Mouse (Mus musculus) liver, embryonic 18 days (tissue): Measurements from ENCODE around the gene Lipo2. TPM values are rescaled to one million over a fixed set of nuclear protein-coding genes. Genes with fewer than 3 reads are reported as not detected.

Experiments
- polyA plus RNA-seq: library from polyadenylated mRNA; depleted of rRNA; stranded (reverse); fragments of >200 nt; gene quantifications from 2 replicates; pipeline ENCODE4 v1.2.3, GENCODE M21; 2012; rRNA removed

Lipo2 gene
- polyA plus RNA-seq, result 0.01 and 0.05 TPM in 2 replicates

GRCm38 (mm10) chr19:33751259-33751658 is at the start of gene Lipo2:
TSS of gene Lipo2 (minus strand) at chr19:33751359.

DNA sequence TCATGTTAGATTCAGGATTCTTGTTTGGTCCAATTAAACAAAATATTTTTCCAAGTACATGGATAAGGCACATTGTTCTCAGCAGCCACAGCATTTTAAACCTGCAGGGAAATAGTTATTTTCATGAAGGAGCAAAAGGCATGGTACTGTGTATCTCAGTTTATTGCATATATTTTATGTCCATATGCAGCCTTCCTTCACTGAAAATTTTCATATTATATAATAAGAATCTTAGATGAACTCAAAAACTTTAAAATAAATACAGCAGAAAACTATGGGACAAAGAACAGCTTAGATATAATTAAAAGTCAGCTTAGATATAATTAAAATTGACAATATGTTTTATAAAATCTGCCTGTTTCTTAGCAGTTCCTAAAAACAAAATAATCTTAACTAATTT is 36.2 kb upstream of the Lipo2 start, which contains the start of gene Lipo1:
TSS of gene Lipo1 (minus strand) at position 101 of the 400 bp plus-strand sequence.

DNA sequence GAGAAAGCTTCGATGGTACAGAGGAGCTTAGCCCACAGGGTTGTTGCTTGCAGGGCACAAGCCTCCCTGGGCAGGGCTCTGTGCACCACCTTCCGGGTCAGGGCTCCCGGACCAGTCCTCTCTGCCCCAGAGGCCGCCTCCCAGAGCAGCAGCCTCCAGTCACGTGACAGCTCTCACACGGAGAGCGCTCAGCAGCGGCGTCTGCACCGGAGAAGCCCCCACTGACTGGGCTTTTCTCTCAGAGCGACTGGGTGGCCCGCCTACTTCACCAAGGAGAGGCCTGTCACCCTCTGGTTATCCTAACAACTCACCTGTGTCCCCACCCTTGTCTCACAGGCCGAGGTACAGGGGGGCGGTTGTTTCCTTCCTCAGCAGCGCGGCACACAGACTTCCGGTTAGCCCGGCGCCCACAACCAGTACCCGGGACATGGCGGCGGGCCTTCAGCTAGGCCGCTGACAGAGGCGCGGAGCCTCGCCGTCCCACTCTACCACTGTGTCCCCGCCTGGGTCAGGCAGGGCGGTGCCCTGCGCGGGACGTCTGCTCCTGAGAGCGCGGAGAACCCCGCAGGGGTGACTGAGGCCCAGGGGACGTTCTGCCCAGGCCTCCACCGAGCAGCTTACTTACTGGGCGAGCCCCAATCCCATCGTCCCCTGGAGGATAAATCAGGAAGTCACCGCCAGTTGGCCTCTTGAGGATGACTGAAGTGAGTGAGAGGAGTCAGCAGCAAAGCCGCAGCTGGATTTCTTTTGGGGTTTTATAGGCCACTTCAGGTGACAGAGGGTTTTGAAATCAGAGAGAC is 10.3 kb upstream of the Lipo2 start, which contains the start of gene Lipo3:
TSS of gene Lipo3 (minus strand) at position 665 of the 800 bp plus-strand sequence.

Other genes with a start within 250 kb of the Lipo2 start
- not detected in 2 replicates for gene Lipo4, start 233.6 kb downstream of the Lipo2 start, polyA plus RNA-seq
- not detected in 2 replicates for gene Gm8978, start 126.1 kb downstream of the Lipo2 start, polyA plus RNA-seq
- 1.8 and 2.0 TPM in 2 replicates for gene Lipo3, start 10.6 kb upstream of the Lipo2 start, polyA plus RNA-seq
- gene Lipo1, start 36.1 kb upstream of the Lipo2 start, polyA plus RNA-seq, result not detected in 2 replicates
- gene Lipf, start 209.8 kb upstream of the Lipo2 start, polyA plus RNA-seq, result not detected in 2 replicates